Mouse (Mus musculus) kidney, adult 18-20 months (tissue): ENCODE results near the gene Gstm7.
"Not testable (repeated sequence)": the region's sequence is repeated elsewhere in the genome, so short reads cannot be mapped to it uniquely, and the experiment has no call there.

Experiments used
- DNase-seq: peaks from one replicate; pipeline ENCODE4 v3.0.0; 2021

Gstm7 gene

GRCm38 (mm10) chr3:107931670-107932069, at the start of gene Gstm7:
TSS of gene Gstm7 (minus strand) at chr3:107931817.
- DNase-seq, result peak; percentile 98

- DNase-seq, result no peak
Observed at GRCm38 (mm10) chr3:107981261-107981660, 49.6 kb upstream of the Gstm7 start.

- no peak for DNase-seq
Observed at GRCm38 (mm10) chr3:107977691-107978090, 46.1 kb upstream of the Gstm7 start.

GRCm38 (mm10) chr3:107974237-107974636, 42.6 kb upstream of the Gstm7 start:
- DNase-seq, result no peak

GRCm38 (mm10) chr3:107972070-107972469, 40.5 kb upstream of the Gstm7 start:
- DNase-seq, result no peak

- not testable (repeated sequence) for DNase-seq
Observed at GRCm38 (mm10) chr3:107971101-107971500, 39.5 kb upstream of the Gstm7 start.

GRCm38 (mm10) chr3:107968724-107969395, 37.2 kb upstream of the Gstm7 start, which contains the start of gene Gstm3:
TSS of gene Gstm3 (minus strand) at chr3:107969283.
- no peak for DNase-seq

- no peak for DNase-seq
Observed at GRCm38 (mm10) chr3:107966631-107967030, 35.0 kb upstream of the Gstm7 start.

GRCm38 (mm10) chr3:107965592-107965991, 34.0 kb upstream of the Gstm7 start:
- no peak for DNase-seq

GRCm38 (mm10) chr3:107964656-107965308, 33.2 kb upstream of the Gstm7 start:
- DNase-seq, result no peak

- DNase-seq, result no peak
Observed at GRCm38 (mm10) chr3:107964026-107964425, 32.4 kb upstream of the Gstm7 start.

- not testable (repeated sequence) for DNase-seq
Observed at GRCm38 (mm10) chr3:107955260-107955659, 23.6 kb upstream of the Gstm7 start.

- no peak for DNase-seq
Observed at GRCm38 (mm10) chr3:107953906-107954305, 22.3 kb upstream of the Gstm7 start.

- peak; percentile 78 for DNase-seq
Observed at GRCm38 (mm10) chr3:107953328-107953755, 21.7 kb upstream of the Gstm7 start.

GRCm38 (mm10) chr3:107950531-107950930, 18.9 kb upstream of the Gstm7 start:
- no peak for DNase-seq

- not testable (repeated sequence) for DNase-seq
Observed at GRCm38 (mm10) chr3:107949461-107949860, 17.8 kb upstream of the Gstm7 start.

GRCm38 (mm10) chr3:107945729-107946128, 14.1 kb upstream of the Gstm7 start:
- DNase-seq, result no peak

- DNase-seq, result peak; percentile 37
Observed at GRCm38 (mm10) chr3:107943239-107943990, 11.8 kb upstream of the Gstm7 start, which contains the start of gene Gstm6. TSS of gene Gstm6 (minus strand) at chr3:107943749.

- DNase-seq, result no peak
Observed at GRCm38 (mm10) chr3:107941261-107941660, 9.6 kb upstream of the Gstm7 start.

GRCm38 (mm10) chr3:107940524-107940923, 8.9 kb upstream of the Gstm7 start:
- DNase-seq, result no peak

GRCm38 (mm10) chr3:107939830-107940229, 8.2 kb upstream of the Gstm7 start:
- DNase-seq, result no peak

GRCm38 (mm10) chr3:107939403-107939802, 7.8 kb upstream of the Gstm7 start:
- peak; percentile 83 for DNase-seq

GRCm38 (mm10) chr3:107935888-107936287, 4.3 kb upstream of the Gstm7 start:
- no peak for DNase-seq

GRCm38 (mm10) chr3:107935268-107935667, 3.7 kb upstream of the Gstm7 start:
- DNase-seq, result no peak
